Mouse (Mus musculus) hindbrain, embryonic 10.5 days (tissue): ENCODE data around the gene Nf1. TPM values are rescaled to one million over a fixed set of nuclear protein-coding genes. Genes with fewer than 3 reads are reported as not detected.

Experiments used
- DNase-seq: peaks from one replicate; pipeline ENCODE4 v3.0.0-alpha.2; 2017; ENCODE audit warnings: low spot score
- H3K27ac ChIP-seq: fragments of 300-500 bp; sonication (generic); 2 replicates; pipeline ENCODE4 v1.5.1; 2016; ENCODE audit warnings: mild to moderate bottlenecking, moderate library complexity
- H3K27me3 ChIP-seq: fragments of 300-500 bp; sonication (generic); 2 replicates; pipeline ENCODE4 v1.6.1; 2016; ENCODE audit warnings: mild to moderate bottlenecking; ENCODE audit not compliant: poor library complexity, insufficient read depth, severe bottlenecking
- H3K36me3 ChIP-seq: fragments of 300-500 bp; sonication (generic); 2 replicates; pipeline ENCODE4 v1.6.1; 2016; ENCODE audit warnings: mild to moderate bottlenecking, moderate library complexity
- H3K4me1 ChIP-seq: fragments of 300-500 bp; sonication (generic); replicated peaks from 2 replicates; pipeline ENCODE4 v1.6.1; 2016; ENCODE audit warnings: mild to moderate bottlenecking
- H3K4me3 ChIP-seq: fragments of 300-500 bp; sonication (generic); 2 replicates; pipeline ENCODE4 v1.5.1; 2016; ENCODE audit warnings: mild to moderate bottlenecking, moderate library complexity
- H3K9me3 ChIP-seq: fragments of 300-500 bp; sonication (generic); 2 replicates; pipeline ENCODE4 v1.6.1; 2016; ENCODE audit warnings: mild to moderate bottlenecking, moderate library complexity
- WGBS: fragments of 180-500 bp; shearing (Covaris S2); methylation state at CpG from one replicate; pipeline ENCODE4 v1.1.7; 2016; 5-methylcytosine and 5-hydroxymethylcytosine counted together
- polyA plus RNA-seq: library from polyadenylated mRNA; unstranded; fragments of >200 nt; fragmentation: Nextera tagmentation; extraction: Ambion mirVana; gene quantifications from 2 replicates; pipeline ENCODE4 v1.2.1, GENCODE M21; 2016

Nf1 gene
- polyA plus RNA-seq, 1 experiment from 2014 or later, result 5.5 TPM

- DNase-seq, result no peak
- Histone ChIP-seq H3K27me3 (no peaks in the 10 kb centered on the region), H3K4me1 (no peaks in the 10 kb centered on the region), H3K27ac (no peak overlapping the region), H3K9me3 (no peaks in the 10 kb centered on the region), H3K4me3 (no peak overlapping the region), H3K36me3 (peaks cover 95% of the 10 kb centered on the region)
- WGBS, result 94% methylated on average over 4 of the region's 4 CpGs
Observed at GRCm38 (mm10) chr11:79560536-79560935, 221.0 kb downstream of the Nf1 start.

GRCm38 (mm10) chr11:79563493-79563892 is 224.0 kb downstream of the Nf1 start:
- Histone ChIP-seq H3K4me3 (no peak overlapping the region), H3K27me3 (no peaks in the 10 kb centered on the region), H3K36me3 (peaks cover 95% of the 10 kb centered on the region), H3K27ac (no peak overlapping the region), H3K9me3 (no peaks in the 10 kb centered on the region), H3K4me1 (no peaks in the 10 kb centered on the region)
- 90% methylated on average over 7 of the region's 7 CpGs for WGBS
- DNase-seq, result no peak

- H3K36me3 ChIP-seq, result peaks cover 97% of the 10 kb centered on the region
Observed at GRCm38 (mm10) chr11:79566947-79567346, 227.5 kb downstream of the Nf1 start.

GRCm38 (mm10) chr11:79568197-79568911 is 228.9 kb downstream of the Nf1 start:
- peaks cover 94% of the 10 kb centered on the region for H3K36me3 ChIP-seq

More at GRCm38 (mm10) chr11:79566947-79567346, 227.5 kb downstream of the Nf1 start:
- Histone ChIP-seq H3K4me1 (no peaks in the 10 kb centered on the region), H3K27ac (no peak overlapping the region), H3K4me3 (no peak overlapping the region), H3K27me3 (no peaks in the 10 kb centered on the region), H3K9me3 (no peaks in the 10 kb centered on the region)
- DNase-seq, result no peak
- 45% methylated on average over 1 of the region's 1 CpGs for WGBS

GRCm38 (mm10) chr11:79570319-79570718 is 230.8 kb downstream of the Nf1 start:
- H3K9me3 ChIP-seq, result no peaks in the 10 kb centered on the region
- no peaks in the 10 kb centered on the region for H3K27me3 ChIP-seq
- H3K27ac ChIP-seq, result no peak overlapping the region
- no peak for DNase-seq
- H3K36me3 ChIP-seq, result peaks cover 98% of the 10 kb centered on the region
- WGBS, result 93% methylated on average over 2 of the region's 2 CpGs
- H3K4me1 ChIP-seq, result no peaks in the 10 kb centered on the region
- no peak overlapping the region for H3K4me3 ChIP-seq

More at GRCm38 (mm10) chr11:79568197-79568911, 228.9 kb downstream of the Nf1 start:
- H3K9me3 ChIP-seq, result no peaks in the 10 kb centered on the region
- no peak overlapping the region for H3K27ac ChIP-seq
- H3K4me3 ChIP-seq, result no peak overlapping the region
- WGBS, result 93% methylated on average over 11 of the region's 11 CpGs
- no peak for DNase-seq
- no peaks in the 10 kb centered on the region for H3K4me1 ChIP-seq
- H3K27me3 ChIP-seq, result no peaks in the 10 kb centered on the region

GRCm38 (mm10) chr11:79573836-79574235 is 234.3 kb downstream of the Nf1 start:
- Histone ChIP-seq H3K4me3 (no peak overlapping the region), H3K4me1 (no peaks in the 10 kb centered on the region), H3K36me3 (peaks cover 90% of the 10 kb centered on the region), H3K27ac (no peak overlapping the region), H3K9me3 (no peaks in the 10 kb centered on the region), H3K27me3 (no peaks in the 10 kb centered on the region)
- WGBS, result 84% methylated on average over 3 of the region's 3 CpGs
- DNase-seq, result no peak

- H3K27ac ChIP-seq, result no peak overlapping the region
- no peaks in the 10 kb centered on the region for H3K27me3 ChIP-seq
- DNase-seq, result no peak
- H3K4me1 ChIP-seq, result no peaks in the 10 kb centered on the region; the same call in 1 of the 2 replicates
- H3K4me3 ChIP-seq, result no peak overlapping the region
- WGBS, result 93% methylated on average over 14 of the region's 14 CpGs
- no peaks in the 10 kb centered on the region for H3K9me3 ChIP-seq
- peaks cover 80% of the 10 kb centered on the region for H3K36me3 ChIP-seq
Observed at GRCm38 (mm10) chr11:79575383-79576073, 236.0 kb downstream of the Nf1 start.

GRCm38 (mm10) chr11:79577741-79578140 is 238.2 kb downstream of the Nf1 start:
- no peak overlapping the region for H3K27ac ChIP-seq
- 53% methylated on average over 5 of the region's 5 CpGs for WGBS
- no peaks in the 10 kb centered on the region for H3K9me3 ChIP-seq
- no peaks in the 10 kb centered on the region for H3K27me3 ChIP-seq
- no peak overlapping the region for H3K4me3 ChIP-seq
- no peaks in the 10 kb centered on the region; the same call in 1 of the 2 replicates for H3K4me1 ChIP-seq
- H3K36me3 ChIP-seq, result peaks cover 61% of the 10 kb centered on the region
- DNase-seq, result peak; percentile 63

GRCm38 (mm10) chr11:79580660-79581059 is 241.2 kb downstream of the Nf1 start:
- H3K9me3 ChIP-seq, result no peaks in the 10 kb centered on the region
- no peak overlapping the region for H3K27ac ChIP-seq
- H3K4me1 ChIP-seq, result no peaks in the 10 kb centered on the region; the same call in 1 of the 2 replicates
- peaks cover 34% of the 10 kb centered on the region for H3K36me3 ChIP-seq
- no peak overlapping the region for H3K4me3 ChIP-seq
- no peak for DNase-seq
- 52% methylated on average over 4 of the region's 4 CpGs for WGBS
- no peaks in the 10 kb centered on the region for H3K27me3 ChIP-seq

- Histone ChIP-seq H3K9me3 (no peaks in the 10 kb centered on the region), H3K27me3 (no peaks in the 10 kb centered on the region), H3K27ac (no peak overlapping the region), H3K36me3 (peaks cover 30% of the 10 kb centered on the region), H3K4me3 (no peak overlapping the region), H3K4me1 (no peaks in the 10 kb centered on the region; the same call in 1 of the 2 replicates)
- 87% methylated on average over 6 of the region's 6 CpGs for WGBS
- DNase-seq, result no peak
Observed at GRCm38 (mm10) chr11:79581257-79581656, 241.8 kb downstream of the Nf1 start.

- H3K9me3 ChIP-seq, result no peaks in the 10 kb centered on the region
- DNase-seq, result peak; percentile 76
- H3K27me3 ChIP-seq, result peaks cover 7% of the 10 kb centered on the region
- H3K4me1 ChIP-seq, result peaks cover 2% of the 10 kb centered on the region; the same call in 1 of the 2 replicates
- peak overlapping the region; percentile 64; the same call in 1 of the 2 replicates for H3K27ac ChIP-seq
- H3K4me3 ChIP-seq, result no peak overlapping the region
- H3K36me3 ChIP-seq, result peaks cover 10% of the 10 kb centered on the region
- 10% methylated on average over 5 of the region's 5 CpGs for WGBS
Observed at GRCm38 (mm10) chr11:79584191-79584590, 244.7 kb downstream of the Nf1 start.

- peak; percentile 39 for DNase-seq
- 48% methylated on average over 14 of the region's 14 CpGs for WGBS
- Histone ChIP-seq H3K36me3 (no peaks in the 10 kb centered on the region), H3K4me1 (peaks cover 46% of the 10 kb centered on the region), H3K4me3 (no peak overlapping the region), H3K27me3 (peaks cover 52% of the 10 kb centered on the region), H3K9me3 (no peaks in the 10 kb centered on the region), H3K27ac (no peak overlapping the region)
Observed at GRCm38 (mm10) chr11:79589317-79590075, 250.0 kb downstream of the Nf1 start.
